Mouse (Mus musculus): Measurements from ENCODE around the gene Mapre3.

Gene Mapre3

DNA sequence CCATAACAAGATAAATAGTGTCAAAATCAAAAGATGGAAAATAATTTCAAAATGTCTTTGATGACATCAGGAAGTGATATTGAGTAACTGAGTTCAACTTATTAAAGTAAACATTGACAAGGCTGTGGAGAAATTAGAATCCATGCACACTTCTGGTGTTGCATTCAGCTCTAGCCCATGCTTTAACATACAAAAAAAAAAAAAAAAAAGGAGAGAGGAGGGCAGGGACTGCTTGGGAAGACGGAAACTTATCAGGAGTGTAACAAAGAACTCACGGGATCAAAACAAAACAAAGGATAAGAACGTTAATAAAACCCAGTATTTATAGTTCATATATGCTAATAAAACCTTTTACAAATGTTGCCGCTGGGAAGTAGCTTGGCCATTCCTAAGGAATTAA is 71.8 kb downstream of the Mapre3 start:
- DNase-seq = no peak

GRCm38 (mm10) chr5:30886731-30887130 is 72.3 kb downstream of the Mapre3 start:
- no peak for DNase-seq

DNA sequence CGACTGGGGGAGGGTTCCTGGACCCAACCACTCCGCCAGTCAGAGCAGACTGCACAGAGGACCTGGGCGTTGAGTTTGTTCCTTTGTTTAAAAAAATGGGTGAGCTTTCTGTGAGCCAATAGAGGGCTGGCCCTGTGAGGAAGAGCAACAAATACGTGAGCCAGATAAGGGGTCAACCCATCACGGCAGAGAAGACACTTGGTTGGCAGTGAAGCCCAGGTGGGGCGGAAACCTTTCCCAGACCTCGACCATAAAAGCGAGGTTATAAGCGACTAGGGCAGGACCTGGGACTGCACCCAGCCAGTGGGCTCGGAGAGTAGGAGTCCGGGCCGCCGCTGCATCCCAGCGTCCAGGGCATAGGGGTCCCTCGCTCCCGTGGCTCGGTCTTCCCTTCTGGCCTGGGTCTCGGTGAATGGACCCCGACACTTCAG is 72.9 kb downstream of the Mapre3 start:
- DNase-seq = peak; percentile 67 to 84

- peak; percentile 74 to 86 for DNase-seq
Measured at GRCm38 (mm10) chr5:30887858-30888336, 73.5 kb downstream of the Mapre3 start.

- peak; percentile 93 to 94 for DNase-seq
Measured at GRCm38 (mm10) chr5:30888337-30889087, 74.1 kb downstream of the Mapre3 start, which contains the start of gene Agbl5. Gene Agbl5, plus strand, starts transcription at chr5:30888694.

DNA sequence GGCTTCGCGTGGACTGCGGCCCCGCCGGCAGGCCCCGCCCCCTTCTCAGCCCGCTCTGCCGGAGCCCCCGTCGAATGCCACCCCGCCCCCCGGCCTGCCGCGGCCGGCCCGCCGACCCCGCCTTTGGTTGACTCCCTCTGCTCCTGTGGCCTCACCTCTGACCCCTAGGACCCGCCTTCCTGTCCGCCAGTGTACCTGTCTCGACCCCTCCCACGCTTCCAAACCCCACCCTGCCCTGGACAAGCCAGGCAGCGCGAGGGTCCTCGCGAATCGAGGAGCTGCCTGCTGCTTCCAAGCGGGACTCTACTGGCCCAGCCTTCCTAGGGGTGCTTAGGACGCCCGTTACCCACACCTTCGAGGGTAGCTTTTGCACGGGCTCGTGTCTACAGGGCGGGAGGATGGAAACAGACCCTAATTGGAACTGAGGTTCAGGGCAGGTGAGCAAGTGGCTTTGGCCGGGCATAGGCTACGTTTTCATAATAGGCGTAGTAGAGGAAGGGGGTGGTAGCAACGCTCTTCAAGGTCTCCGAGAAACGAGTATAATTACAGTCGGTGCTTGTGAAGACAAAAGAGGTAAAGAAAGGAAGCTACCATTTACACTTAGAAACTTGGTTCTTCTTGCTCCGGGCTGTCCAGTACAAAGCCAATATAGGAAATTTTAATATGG is 74.8 kb downstream of the Mapre3 start:
- DNase-seq = peak in 1 of 2 experiments; percentile 73

DNA sequence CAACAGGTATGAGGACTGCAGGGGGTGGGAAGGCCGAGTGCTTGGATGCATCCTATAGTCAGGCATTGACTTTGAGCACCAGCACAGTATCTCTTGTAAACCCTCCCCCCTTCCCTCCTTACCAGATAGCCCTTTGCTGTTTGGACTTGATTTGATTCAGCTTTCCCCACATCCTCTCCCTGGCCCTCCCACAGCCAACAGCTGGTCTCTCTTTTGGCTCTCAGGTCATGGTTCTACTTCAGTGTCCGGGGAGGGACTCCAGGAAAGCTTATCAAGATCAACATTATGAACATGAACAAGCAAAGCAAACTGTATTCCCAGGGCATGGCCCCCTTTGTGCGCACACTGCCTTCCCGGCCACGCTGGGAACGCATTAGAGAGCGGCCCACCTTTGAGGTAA is 75.9 kb downstream of the Mapre3 start:
- DNase-seq = no peak

DNA sequence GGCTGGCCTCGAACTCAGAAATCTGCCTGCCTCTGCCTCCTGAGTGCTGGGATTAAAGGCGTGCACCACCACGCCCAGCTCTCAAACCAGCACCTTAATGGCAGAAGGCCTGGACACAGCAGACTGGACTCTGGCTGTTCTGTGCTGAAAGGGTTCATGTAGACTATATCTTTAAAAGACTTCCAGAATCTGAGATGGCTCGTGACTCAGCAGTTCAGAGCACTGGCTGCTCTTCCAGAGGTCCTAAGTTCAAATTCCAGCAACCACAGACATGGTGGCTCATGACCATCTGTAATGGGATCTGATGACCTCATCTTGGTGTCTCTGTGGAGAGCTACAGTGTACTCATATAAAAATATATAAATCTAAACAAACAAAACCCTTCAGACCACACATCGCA is 87.4 kb downstream of the Mapre3 start:
- no peak for DNase-seq

DNA sequence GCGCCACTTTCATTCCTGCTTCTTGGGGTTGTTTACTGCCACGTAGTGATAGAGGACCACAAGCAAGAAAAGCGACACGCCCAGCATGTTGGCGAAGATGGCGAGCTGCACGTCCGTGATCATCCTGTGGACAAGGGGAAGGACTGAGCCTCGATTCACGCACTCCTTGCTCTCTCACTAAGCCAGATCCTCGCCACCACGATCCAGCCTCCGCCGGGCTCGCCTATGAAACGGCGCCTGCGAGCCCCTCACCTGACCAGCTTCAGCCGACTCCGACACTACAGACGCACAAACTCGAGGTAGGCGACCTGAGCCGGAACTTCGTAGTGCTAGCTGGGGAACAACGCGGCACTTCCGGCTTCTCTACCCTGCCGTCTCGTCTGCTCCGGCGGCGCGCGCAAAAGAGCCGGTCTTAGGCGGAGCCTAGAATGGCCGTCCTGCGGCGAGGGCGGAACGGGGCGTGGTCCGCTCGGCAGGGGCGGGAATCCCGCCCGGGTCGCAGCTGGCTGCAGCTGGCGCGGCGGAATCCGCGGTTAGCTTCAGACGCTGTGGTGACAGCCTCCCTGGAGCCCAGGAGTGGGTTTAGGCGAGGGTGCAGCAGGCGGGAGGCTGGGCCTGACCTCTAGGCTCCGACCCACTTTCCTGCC is 93.1 kb downstream of the Mapre3 start, which contains the start of gene Ost4:
Gene Ost4 (minus strand): TSS at position 376 of the 647 bp plus-strand sequence.
- peak; percentile 96 to 97 for DNase-seq

DNA sequence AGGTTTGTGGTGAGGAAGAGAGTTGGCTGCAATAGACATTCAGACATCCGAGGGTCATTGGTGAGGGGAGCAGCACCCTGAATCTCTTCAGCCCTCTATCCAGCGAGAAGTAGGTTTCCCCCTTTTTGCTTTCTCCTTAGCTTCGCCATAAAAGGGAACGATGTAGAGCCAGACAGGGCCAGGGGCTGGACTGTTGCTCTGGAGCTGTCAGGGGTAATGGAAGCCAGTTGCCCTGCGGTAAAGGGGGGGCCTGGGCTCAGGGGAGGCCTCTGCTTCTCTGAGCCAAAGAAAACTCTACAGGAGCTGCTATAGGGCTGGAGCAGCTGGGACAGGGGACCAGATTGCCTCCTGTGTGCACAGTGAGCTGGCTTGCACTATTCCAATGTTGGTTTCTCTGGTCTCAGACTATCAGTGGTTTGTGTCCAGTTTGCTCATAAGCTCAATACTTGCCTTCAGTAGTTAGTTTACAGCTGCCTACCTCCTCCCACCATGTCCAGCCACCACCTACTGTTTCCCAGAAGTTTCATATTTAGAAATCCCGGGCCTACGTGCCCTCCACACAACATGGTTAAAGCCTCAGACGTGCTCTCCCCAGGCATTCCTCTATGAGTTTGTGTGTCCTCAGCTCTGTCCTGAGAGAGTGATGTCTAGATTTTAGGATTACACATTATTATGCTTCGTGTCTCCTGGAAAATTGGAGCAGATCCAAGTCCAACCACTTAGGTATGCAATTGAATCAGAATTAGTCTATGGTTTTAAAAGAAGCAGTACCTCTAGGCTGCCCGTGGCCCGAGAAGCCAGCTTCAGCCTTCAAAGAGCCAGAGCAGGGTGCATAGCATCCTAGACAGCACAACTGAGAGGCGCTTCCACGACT is 94.2 kb downstream of the Mapre3 start:
- no peak for DNase-seq

GRCm38 (mm10) chr5:30909300-30909659 is 94.8 kb downstream of the Mapre3 start:
- no peak for DNase-seq

DNA sequence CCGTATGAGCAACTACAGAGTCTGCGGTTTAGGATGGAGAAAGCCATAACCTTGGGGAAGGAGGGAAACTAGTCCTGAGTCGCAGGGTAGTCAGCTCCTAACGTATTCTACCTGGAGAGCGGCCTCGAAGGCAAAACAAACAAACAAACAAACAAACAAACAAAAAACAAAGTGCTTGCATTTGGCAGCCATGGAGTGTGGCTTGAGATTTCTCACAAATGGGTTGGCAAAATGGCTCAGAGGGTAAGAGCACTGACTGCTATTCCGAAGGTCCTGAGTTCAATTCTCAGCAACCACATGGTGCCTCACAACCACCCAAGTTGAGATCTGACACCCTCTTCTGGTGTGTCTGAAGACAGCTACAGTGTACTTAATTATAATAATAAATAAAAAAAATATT is 95.4 kb downstream of the Mapre3 start:
- no peak for DNase-seq

GRCm38 (mm10) chr5:30910481-30910880 is 96.0 kb downstream of the Mapre3 start:
- no peak for DNase-seq

DNA sequence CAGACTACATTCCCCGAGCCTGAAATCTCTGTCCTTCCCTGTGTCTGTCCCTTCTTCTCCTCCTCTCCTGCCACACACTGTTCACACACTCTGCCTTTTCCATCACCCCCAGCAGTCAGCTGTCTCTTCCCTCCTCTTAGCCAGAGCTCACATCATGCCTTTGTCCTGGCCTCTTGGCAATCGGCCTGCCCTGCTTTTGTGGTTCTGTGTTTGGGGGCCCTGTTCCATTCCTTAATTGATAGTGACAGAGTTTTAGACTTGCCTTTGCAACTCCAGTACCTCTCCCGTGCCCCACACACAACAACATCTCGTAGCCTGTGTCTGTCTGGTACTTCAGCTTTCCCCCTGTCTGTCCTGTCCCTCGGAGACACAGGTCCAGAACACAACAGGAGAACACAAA is 97.7 kb downstream of the Mapre3 start:
- no peak for DNase-seq

- DNase-seq = peak; percentile 33 to 47
Measured at GRCm38 (mm10) chr5:30913060-30913841, 98.8 kb downstream of the Mapre3 start, which contains the start of gene Emilin1. Gene Emilin1, plus strand, starts transcription at chr5:30913402.

- no peak for DNase-seq
Measured at GRCm38 (mm10) chr5:30914101-30914635, 99.7 kb downstream of the Mapre3 start.

- no peak for DNase-seq
Measured at GRCm38 (mm10) chr5:30914849-30915248, 100.4 kb downstream of the Mapre3 start.

GRCm38 (mm10) chr5:30915456-30915855 is 101.0 kb downstream of the Mapre3 start:
- peak; percentile 36 to 56 for DNase-seq

Measured in thymus, adult 18-20 months (tissue).